Mouse (Mus musculus): ENCODE results near the gene Mrap. TPM values are rescaled to one million over a fixed set of nuclear protein-coding genes. Genes with fewer than 3 reads are reported as not detected.

Gene Mrap
- total RNA-seq, 2 experiments from 2014 or later: 15.3 to 16.3 TPM

DNA sequence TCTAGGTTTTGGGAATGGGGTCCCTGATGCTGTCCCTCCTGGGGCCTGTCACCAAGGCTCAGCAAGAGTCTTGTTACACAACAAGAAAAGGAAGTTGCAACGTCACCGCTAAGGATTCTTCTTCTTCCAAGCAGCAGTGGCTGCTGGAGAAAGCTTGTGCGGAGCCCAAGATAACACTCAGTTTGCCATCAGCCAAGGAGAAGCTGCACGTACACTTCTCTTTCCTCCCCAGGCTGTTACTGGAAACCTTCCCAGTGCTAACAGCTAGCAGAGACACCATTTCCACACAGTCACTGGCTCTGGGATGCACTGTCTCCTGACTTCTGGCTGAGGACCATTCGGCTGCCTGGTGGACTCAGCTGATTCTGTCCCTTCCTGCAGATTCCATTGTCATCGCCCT lies 9.1 kb downstream of the Mrap start:
- DNase-seq (ENCODE audit: low spot score): peak; percentile 31
- intact Hi-C loops (cut with DNase I): no loop called here

GRCm38 (mm10) chr16:90748169-90748568 lies 10.2 kb downstream of the Mrap start:
- DNase-seq (ENCODE audit: low spot score): no peak
- intact Hi-C loops (cut with DNase I): no loop called here

DNA sequence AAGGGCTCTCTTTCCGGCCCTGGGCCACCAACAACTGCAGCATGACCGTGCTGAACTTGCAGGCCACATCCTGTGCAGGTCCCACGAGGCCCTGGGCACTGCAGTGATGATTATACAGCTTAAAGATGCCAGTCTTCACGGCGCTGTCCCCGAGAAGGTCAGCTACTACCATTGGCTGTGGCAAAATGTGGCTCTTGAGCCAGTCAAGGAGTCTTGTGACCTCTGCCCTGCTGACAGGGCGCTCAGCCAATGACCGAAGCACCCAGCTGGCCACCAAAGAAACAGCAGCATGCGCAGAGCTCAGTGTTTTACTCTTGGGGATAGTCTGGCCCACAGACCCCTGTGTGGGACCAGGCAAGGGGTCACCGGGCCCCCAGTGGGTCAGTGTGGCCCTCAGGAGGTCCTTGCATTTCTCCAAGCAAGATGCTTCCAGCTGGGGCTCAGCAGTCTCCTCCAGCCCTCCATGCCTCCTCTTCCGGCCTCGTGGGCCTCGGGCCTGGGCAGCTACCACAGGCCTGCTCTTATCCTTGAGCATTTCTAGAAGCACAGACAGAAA lies 15.5 kb downstream of the Mrap start:
- intact Hi-C loops (cut with DNase I): no loop called here

DNA sequence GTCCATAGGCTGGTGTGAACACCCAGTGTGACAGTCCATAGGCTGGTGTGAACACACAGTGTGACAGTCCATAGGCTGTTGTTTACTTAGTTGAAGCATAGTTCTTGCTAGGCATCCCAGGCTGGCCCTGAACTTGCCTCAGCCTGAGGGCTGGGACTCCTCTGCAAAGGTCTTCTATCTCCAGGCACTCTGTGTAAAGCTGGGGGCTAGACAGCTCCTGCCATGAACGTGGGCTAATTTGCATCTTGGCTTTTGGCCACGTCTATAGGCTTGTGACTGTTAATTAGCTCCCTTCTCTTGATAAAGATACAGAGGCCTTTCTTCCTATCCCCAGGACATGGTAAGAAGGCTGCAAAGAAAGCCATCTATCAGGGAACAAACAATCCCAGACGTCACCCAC lies 21.3 kb downstream of the Mrap start:
- intact Hi-C loops (cut with DNase I): no loop called here
- no peak for DNase-seq (ENCODE audit: low spot score)

More for the DNA sequence above, 15.5 kb downstream of the Mrap start:
- no peak for DNase-seq (ENCODE audit: low spot score)

DNA sequence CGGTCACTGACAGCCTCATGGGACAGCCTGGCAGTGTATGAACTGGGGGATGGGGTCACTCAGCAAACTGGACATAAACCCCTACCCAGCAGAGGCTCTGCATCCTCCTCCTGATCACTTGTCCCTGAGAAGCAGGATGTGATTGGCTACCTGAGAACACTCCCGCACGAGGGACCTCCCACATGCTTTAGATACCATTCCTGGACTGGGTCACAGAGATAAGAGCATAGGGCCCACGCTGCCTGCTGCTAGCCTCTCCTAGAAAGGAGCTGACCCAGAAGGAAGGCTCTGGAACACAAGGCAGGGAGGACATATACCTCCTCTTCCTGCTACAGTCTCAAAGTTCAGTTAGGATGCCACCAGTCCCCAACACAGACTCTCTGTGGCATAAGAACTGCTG lies 22.5 kb downstream of the Mrap start:
- no peak for DNase-seq (ENCODE audit: low spot score)

GRCm38 (mm10) chr16:90765195-90765877 lies 27.3 kb downstream of the Mrap start:
- no peak for DNase-seq (ENCODE audit: low spot score)
- intact Hi-C loops (cut with DNase I): no loop called here

More for the DNA sequence above, 22.5 kb downstream of the Mrap start:
- intact Hi-C loops (cut with DNase I): no loop called here

GRCm38 (mm10) chr16:90766919-90767454 lies 29.0 kb downstream of the Mrap start:
- intact Hi-C loops (cut with DNase I): no loop called here
- DNase-seq (ENCODE audit: low spot score): no peak

DNA sequence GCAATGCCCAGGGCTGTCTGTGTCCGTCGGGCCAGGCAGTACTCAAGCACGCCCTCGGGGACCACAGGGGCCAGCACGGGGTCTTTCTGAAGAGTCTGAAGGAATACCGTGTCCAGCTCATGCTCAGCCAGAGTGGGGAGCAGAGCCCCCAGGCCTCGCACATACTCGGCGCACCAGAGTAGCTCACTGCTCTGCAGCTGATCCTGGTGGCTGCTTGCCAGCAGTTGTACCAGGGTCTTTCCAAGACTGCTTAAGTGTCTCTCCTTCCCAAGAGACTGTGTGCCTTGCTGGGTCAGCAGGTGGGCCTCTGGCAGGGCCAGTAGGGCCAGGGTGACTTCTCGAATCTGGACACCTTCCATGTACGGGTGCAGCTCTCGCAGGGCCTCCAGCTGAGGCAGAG lies 36.2 kb downstream of the Mrap start:
- intact Hi-C loops (cut with DNase I): no loop called here
- DNase-seq (ENCODE audit: low spot score): no peak

DNA sequence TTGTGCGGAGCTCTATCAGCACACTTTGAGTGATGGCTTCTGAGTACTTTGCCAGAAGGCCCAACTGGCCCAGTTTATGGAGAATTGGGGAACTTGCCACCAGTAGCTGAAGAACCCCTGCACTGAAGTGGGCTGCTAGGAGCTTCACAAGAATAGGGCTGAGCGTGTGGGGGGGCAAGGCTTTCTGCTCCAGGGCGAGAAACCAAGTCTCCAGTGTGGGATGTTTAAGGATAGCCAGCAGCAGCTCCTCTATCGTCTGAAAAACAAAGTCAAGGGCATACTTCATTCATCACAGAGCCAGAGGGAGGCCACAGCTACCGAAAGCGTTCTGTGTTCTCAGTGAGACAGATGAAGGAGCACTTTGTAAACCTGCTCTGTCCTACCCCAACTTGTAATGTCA lies 36.6 kb downstream of the Mrap start:
- intact Hi-C loops (cut with DNase I): no loop called here
- DNase-seq (ENCODE audit: low spot score): no peak

- no peak for DNase-seq (ENCODE audit: low spot score)
- intact Hi-C loops (cut with DNase I): no loop called here
Measured at GRCm38 (mm10) chr16:90775946-90776520, 38.0 kb downstream of the Mrap start.

GRCm38 (mm10) chr16:90779783-90780182 lies 41.8 kb downstream of the Mrap start:
- intact Hi-C loops (cut with DNase I): no loop called here
- DNase-seq (ENCODE audit: low spot score): no peak

GRCm38 (mm10) chr16:90783302-90783701 lies 45.3 kb downstream of the Mrap start:
- no peak for DNase-seq (ENCODE audit: low spot score)
- intact Hi-C loops (cut with DNase I): no loop called here

- intact Hi-C loops (cut with DNase I): no loop called here
- no peak for DNase-seq (ENCODE audit: low spot score)
Measured at GRCm38 (mm10) chr16:90785257-90785656, 47.2 kb downstream of the Mrap start.

- intact Hi-C loops (cut with DNase I): no loop called here
- DNase-seq (ENCODE audit: low spot score): no peak
Measured at GRCm38 (mm10) chr16:90788580-90788979, 50.6 kb downstream of the Mrap start.

DNA sequence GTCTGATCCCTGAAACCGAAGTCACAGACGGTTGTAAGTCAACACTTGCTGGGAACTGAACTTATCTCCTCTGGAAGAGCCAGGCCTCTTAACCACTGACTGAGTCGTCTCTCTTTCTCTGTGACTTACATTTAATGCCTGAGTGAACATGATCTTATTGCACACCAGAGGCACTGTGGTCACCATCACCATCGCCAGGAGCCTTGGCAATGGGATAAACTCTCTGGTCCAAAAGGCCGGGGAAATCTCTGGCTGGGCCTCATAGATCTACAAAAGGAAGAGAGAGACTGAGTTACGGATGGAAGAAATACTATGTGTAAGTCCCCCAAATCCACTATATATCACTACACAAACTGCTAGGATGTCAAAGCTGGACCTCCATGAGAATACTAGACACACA lies 52.9 kb downstream of the Mrap start:
- intact Hi-C loops (cut with DNase I): no loop called here
- no peak for DNase-seq (ENCODE audit: low spot score)

- no peak for DNase-seq (ENCODE audit: low spot score)
- intact Hi-C loops (cut with DNase I): no loop called here
Measured at GRCm38 (mm10) chr16:90792066-90792465, 54.1 kb downstream of the Mrap start.

GRCm38 (mm10) chr16:90792500-90792899 lies 54.5 kb downstream of the Mrap start:
- DNase-seq (ENCODE audit: low spot score): no peak
- intact Hi-C loops (cut with DNase I): no loop called here

- no peak for DNase-seq (ENCODE audit: low spot score)
- intact Hi-C loops (cut with DNase I): no loop called here
Measured at GRCm38 (mm10) chr16:90794708-90795107, 56.7 kb downstream of the Mrap start.

- DNase-seq (ENCODE audit: low spot score): no peak
- intact Hi-C loops (cut with DNase I): no loop called here
Measured at GRCm38 (mm10) chr16:90798446-90798845, 60.4 kb downstream of the Mrap start.

- intact Hi-C loops (cut with DNase I): no loop called here
- DNase-seq (ENCODE audit: low spot score): no peak
Measured at GRCm38 (mm10) chr16:90798848-90799247, 60.8 kb downstream of the Mrap start.

Data from heart, postnatal 25 days (tissue).